Comparison of ENCODE assay signal across 8 mouse cellular contexts in genomic region chr5:44100544-44101230, GRCm38 (mm10). TPM values are rescaled to one million over a fixed set of nuclear protein-coding genes. Genes with fewer than 3 reads are reported as not detected.
DNase-seq lines count a peak whose midpoint lies in the region; ATAC-seq and TF ChIP-seq lines count a peak whose summit lies in the region.

No protein-coding gene starts in this region.

- H3K9me3 ChIP-seq in heart, embryonic 10.5 days, result no peaks in the 10 kb centered on the region
- no peaks in the 10 kb centered on the region for H3K9me3 ChIP-seq in liver, postnatal 0 days (ENCODE audit: low read length)
- H3K9me3 ChIP-seq in neural tube, embryonic 15.5 days (replicated peaks), result no peaks in the 10 kb centered on the region

- TF ChIP-seq EP300 in liver, postnatal 0 days (IDR thresholded peaks at IDR 0.05; ENCODE audit: low read depth), result no peak

- H3K27ac ChIP-seq in spleen, adult 2 months (ENCODE audit: insufficient read depth, low read length), result no peak overlapping the region
- H3K27ac ChIP-seq in heart, embryonic 10.5 days, result peak overlapping the region; percentile 90
- H3K27ac ChIP-seq in liver, postnatal 0 days (ENCODE audit: low read depth), result no peak overlapping the region; the same call in 1 of the 2 replicates
- H3K27ac ChIP-seq in neural tube, embryonic 15.5 days (replicated peaks), result peak overlapping the region; percentile 58

- TF ChIP-seq POLR2A in spleen, adult 2 months (IDR thresholded peaks at IDR 0.05; ENCODE audit: low read depth, low read length), result no peak

- peak overlapping the region; percentile 59 for H3K9ac ChIP-seq in liver, postnatal 0 days (replicated peaks)
- H3K9ac ChIP-seq in neural tube, embryonic 15.5 days (replicated peaks), result peak overlapping the region; percentile 57

- ATAC-seq in liver, postnatal 0 days, result peak; percentile 62
- peak; percentile 82 for ATAC-seq in neural tube, embryonic 15.5 days (ENCODE audit: low FRiP score)

- H3K27me3 ChIP-seq in spleen, adult 2 months (ENCODE audit: control insufficient read depth, insufficient read depth, low read length), result peaks cover 15% of the 10 kb centered on the region
- peaks cover 15% of the 10 kb centered on the region; the same call in 1 of the 2 replicates for H3K27me3 ChIP-seq in heart, embryonic 10.5 days (ENCODE audit: insufficient read depth, poor library complexity, severe bottlenecking)
- 0 out of 2 replicates have a peak, but pooled peaks cover 8% of the 10 kb centered on the region for H3K27me3 ChIP-seq in liver, postnatal 0 days (ENCODE audit: insufficient read depth, low read length)
- no peaks in the 10 kb centered on the region for H3K27me3 ChIP-seq in neural tube, embryonic 15.5 days (replicated peaks)

- peak overlapping the region; percentile 16; the same call in 1 of the 2 replicates for H3K4me3 ChIP-seq in spleen, adult 2 months (ENCODE audit: extremely low read depth, insufficient read depth, insufficient read length)
- H3K4me3 ChIP-seq in heart, embryonic 10.5 days, result peak overlapping the region; percentile 75
- peak overlapping the region; percentile 55 for H3K4me3 ChIP-seq in liver, postnatal 0 days (ENCODE audit: low read depth, low read length)
- peak overlapping the region; percentile 63 for H3K4me3 ChIP-seq in neural tube, embryonic 15.5 days (replicated peaks)

- 1% methylated on average over 43 of the region's 43 CpGs for WGBS in spleen, adult 2 months
- under 1% methylated on average over 43 of the region's 43 CpGs for whole genome bisulfite sequencing in heart, embryonic 10.5 days
- under 1% methylated on average over 43 of the region's 43 CpGs for WGBS in liver, postnatal 0 days (ENCODE audit: insufficient replicate concordance)
- under 1% methylated on average over 39 of the region's 43 CpGs for whole genome bisulfite sequencing in neural tube, embryonic 15.5 days

- H3K36me3 ChIP-seq in spleen, adult 2 months (ENCODE audit: control insufficient read depth, insufficient read depth, low read length), result no peaks in the 10 kb centered on the region
- H3K36me3 ChIP-seq in heart, embryonic 10.5 days, result no peaks in the 10 kb centered on the region
- no peaks in the 10 kb centered on the region for H3K36me3 ChIP-seq in liver, postnatal 0 days (replicated peaks; ENCODE audit: insufficient read depth, low read length)
- H3K36me3 ChIP-seq in neural tube, embryonic 15.5 days, result no peaks in the 10 kb centered on the region

- no peaks in the 10 kb centered on the region for H3K4me1 ChIP-seq in spleen, adult 2 months (ENCODE audit: control insufficient read depth, insufficient read depth, insufficient read length)
- H3K4me1 ChIP-seq in heart, embryonic 10.5 days, result peaks cover 12% of the 10 kb centered on the region
- H3K4me1 ChIP-seq in liver, postnatal 0 days (ENCODE audit: insufficient read depth), result peaks cover 14% of the 10 kb centered on the region
- H3K4me1 ChIP-seq in neural tube, embryonic 15.5 days, result peaks cover 20% of the 10 kb centered on the region

- DNase-seq in spleen, adult 2 months (ENCODE audit: low read depth in 1 of 2, low spot score in 2 of 2), result no peak
- no peak for DNase-seq in spleen, adult 18-20 months
- peak; percentile 87 to 88 for DNase-seq in cerebellum, postnatal 14 days
- DNase-seq in heart, embryonic 10.5 days (ENCODE audit: low spot score), result peak; percentile 86
- DNase-seq in kidney, adult 8-10 months, result peak; percentile 50 to 52
- DNase-seq in liver, postnatal 0 days, result peak; percentile 42
- DNase-seq in c-Kit-positive CD71-positive TER-119-positive erythroid progenitor cells, embryonic 14.5 days (ENCODE audit: low spot score), result no peak

- H3K4me2 ChIP-seq in liver, postnatal 0 days (ENCODE audit: low read depth, low read length), result peak overlapping the region; percentile 76
- H3K4me2 ChIP-seq in neural tube, embryonic 15.5 days, result peak overlapping the region; percentile 97

- TF ChIP-seq CTCF in spleen, adult 2 months (IDR thresholded peaks at IDR 0.05; ENCODE audit: extremely low read depth, insufficient read depth, insufficient read length, insufficient replicate concordance), result no peak
- TF ChIP-seq CTCF in liver, postnatal 0 days (IDR thresholded peaks at IDR 0.05; ENCODE audit: low read depth), result 0 out of 2 replicates have a peak, but pooled peaks have one; percentile 8

RNA-seq across cellular contexts. Expression of gene Prom1, which starts 1.1 kb away (rescaled TPM):
- polyA plus RNA-seq in spleen, adult 2 months (2012; rRNA removed), result 0.38 and 0.79 TPM in 2 replicates
- polyA plus RNA-seq in heart, embryonic 10.5 days (2016; fragmentation: Nextera tagmentation; extraction: Ambion mirVana), result 18.6 and 32.5 TPM in 2 replicates
- 9.4 and 9.7 TPM in 2 replicates for polyA plus RNA-seq in liver, postnatal 0 days (2015; fragmentation: Nextera tagmentation; extraction: Ambion mirVana)
- 23.2 and 33.8 TPM in 2 replicates for polyA plus RNA-seq in neural tube, embryonic 15.5 days (2015; fragmentation: Nextera tagmentation; extraction: Ambion mirVana)

Comparison
In these comparisons a context has a peak if more than half of its experiments do, and no peak if none do; other contexts are left out.
1. DNase-seq: peak in cerebellum, postnatal 14 days (2 of 2), heart, embryonic 10.5 days (single experiment), kidney, adult 8-10 months (2 of 2) and liver, postnatal 0 days (single experiment); none in spleen, adult 2 months (0 of 2), spleen, adult 18-20 months (0 of 2) and c-Kit-positive CD71-positive TER-119-positive erythroid progenitor cells, embryonic 14.5 days (single experiment).
2. H3K27ac ChIP-seq: peak in heart, embryonic 10.5 days (single experiment) and neural tube, embryonic 15.5 days (single experiment); none in spleen, adult 2 months (single experiment) and liver, postnatal 0 days (single experiment).
3. H3K4me3 ChIP-seq: peak in every context shown above with its lines; median percentile 75 in heart, embryonic 10.5 days; 63 in neural tube, embryonic 15.5 days; 55 in liver, postnatal 0 days; 16 in spleen, adult 2 months.